Mouse (Mus musculus): Measurements from ENCODE around the gene Polr2g.

DNA sequence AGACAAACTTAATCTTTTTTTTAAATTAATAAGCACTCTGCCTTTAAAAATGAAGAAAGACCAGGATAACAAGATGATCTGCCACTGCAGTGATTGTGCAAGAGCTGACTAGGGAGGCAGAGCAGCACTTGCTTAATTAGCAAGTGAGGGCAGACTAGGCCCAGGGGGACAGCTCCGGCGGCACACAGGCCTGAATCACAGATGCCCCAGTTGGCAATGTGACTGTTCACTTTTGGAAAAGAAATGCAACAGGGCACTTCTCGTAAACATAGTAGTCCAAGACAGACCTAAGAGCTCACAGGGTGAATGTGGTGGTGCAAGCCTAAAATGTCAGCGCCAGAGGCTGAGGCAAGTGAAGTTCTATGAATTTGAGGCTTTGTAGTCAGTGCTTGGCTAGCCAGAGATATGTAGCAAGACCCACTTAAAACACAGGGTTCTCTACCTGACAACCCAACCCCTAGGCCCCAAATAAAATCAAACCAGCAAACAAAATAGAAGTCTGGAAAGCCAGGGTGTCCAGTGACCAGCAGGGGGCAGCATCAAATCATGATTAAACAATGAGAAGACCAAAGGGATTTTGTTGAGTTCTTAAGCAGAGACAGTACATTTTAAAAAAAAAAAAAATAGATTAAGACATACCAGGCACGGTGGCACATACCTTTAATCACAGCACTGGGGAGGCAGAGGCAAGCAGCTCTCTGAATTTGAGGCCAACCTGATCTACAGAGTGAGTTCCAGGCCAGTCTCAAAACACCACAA lies 46.2 kb upstream of the Polr2g start:
- TF ChIP-seq CTCF (IDR thresholded peaks at IDR 0.05): peak; percentile 81
- no peak for TF ChIP-seq EP300 (IDR thresholded peaks at IDR 0.05)
